Mouse (Mus musculus): ENCODE results near the gene Slc16a3. TPM values are rescaled to one million over a fixed set of nuclear protein-coding genes. Genes with fewer than 3 reads are reported as not detected.
A peak's percentile ranks its signal among the peaks of the same experiment; 100 is the strongest.

Gene Slc16a3
- polyA plus RNA-seq, 1 experiment from 2014 or later, result 24.1 TPM

- H3K27ac ChIP-seq (ENCODE audit: low read length), result no peak overlapping the region
- peaks cover 8% of the 10 kb centered on the region; the same call in 1 of the 2 replicates for H3K36me3 ChIP-seq (ENCODE audit: control insufficient read depth, insufficient read depth, low read length)
- no peak for ATAC-seq (ENCODE audit: insufficient number of reproducible peaks, insufficient read depth, low FRiP score, low read depth)
- H3K4me3 ChIP-seq (ENCODE audit: low read depth, low read length), result no peak overlapping the region
- H3K27me3 ChIP-seq (ENCODE audit: control insufficient read depth, insufficient read depth, low read length), result no peaks in the 10 kb centered on the region
- H3K4me2 ChIP-seq (replicated peaks; ENCODE audit: low read depth, low read length), result no peak overlapping the region
- no peaks in the 10 kb centered on the region for H3K9me3 ChIP-seq (ENCODE audit: control insufficient read depth, low read depth, low read length)
- no peaks in the 10 kb centered on the region for H3K4me1 ChIP-seq (ENCODE audit: control insufficient read depth, insufficient read depth, low read length)
- H3K9ac ChIP-seq (replicated peaks; ENCODE audit: low read depth, low read length), result no peak overlapping the region
- WGBS, result 90% methylated on average over 4 of the region's 4 CpGs
Observed at GRCm38 (mm10) chr11:120913796-120914195, 34.5 kb upstream of the Slc16a3 start.

- Histone ChIP-seq H3K27me3 (ENCODE audit: control insufficient read depth, insufficient read depth, low read length) (no peaks in the 10 kb centered on the region), H3K27ac (ENCODE audit: low read length) (no peak overlapping the region), H3K9ac (replicated peaks; ENCODE audit: low read depth, low read length) (no peak overlapping the region), H3K4me1 (ENCODE audit: control insufficient read depth, insufficient read depth, low read length) (no peaks in the 10 kb centered on the region), H3K36me3 (ENCODE audit: control insufficient read depth, insufficient read depth, low read length) (peaks cover 16% of the 10 kb centered on the region; the same call in 1 of the 2 replicates), H3K4me3 (ENCODE audit: low read depth, low read length) (no peak overlapping the region), H3K4me2 (replicated peaks; ENCODE audit: low read depth, low read length) (no peak overlapping the region), H3K9me3 (ENCODE audit: control insufficient read depth, low read depth, low read length) (no peaks in the 10 kb centered on the region)
- no peak for ATAC-seq (ENCODE audit: insufficient number of reproducible peaks, insufficient read depth, low FRiP score, low read depth)
- WGBS, result 74% methylated on average over 3 of the region's 3 CpGs
Observed at GRCm38 (mm10) chr11:120916477-120916876, 31.8 kb upstream of the Slc16a3 start.

GRCm38 (mm10) chr11:120917756-120918155 is 30.5 kb upstream of the Slc16a3 start:
- Histone ChIP-seq H3K4me3 (ENCODE audit: low read depth, low read length) (no peak overlapping the region), H3K4me2 (replicated peaks; ENCODE audit: low read depth, low read length) (no peak overlapping the region), H3K9me3 (ENCODE audit: control insufficient read depth, low read depth, low read length) (no peaks in the 10 kb centered on the region), H3K27me3 (ENCODE audit: control insufficient read depth, insufficient read depth, low read length) (no peaks in the 10 kb centered on the region), H3K27ac (ENCODE audit: low read length) (no peak overlapping the region), H3K9ac (replicated peaks; ENCODE audit: low read depth, low read length) (no peak overlapping the region), H3K36me3 (ENCODE audit: control insufficient read depth, insufficient read depth, low read length) (peaks cover 20% of the 10 kb centered on the region; the same call in 1 of the 2 replicates), H3K4me1 (ENCODE audit: control insufficient read depth, insufficient read depth, low read length) (no peaks in the 10 kb centered on the region)
- 98% methylated on average over 5 of the region's 5 CpGs for WGBS
- no peak for ATAC-seq (ENCODE audit: insufficient number of reproducible peaks, insufficient read depth, low FRiP score, low read depth)

GRCm38 (mm10) chr11:120922528-120922927 is 25.8 kb upstream of the Slc16a3 start:
- Histone ChIP-seq H3K4me1 (ENCODE audit: control insufficient read depth, insufficient read depth, low read length) (no peaks in the 10 kb centered on the region), H3K36me3 (ENCODE audit: control insufficient read depth, insufficient read depth, low read length) (peaks cover 18% of the 10 kb centered on the region; the same call in 1 of the 2 replicates), H3K4me3 (ENCODE audit: low read depth, low read length) (no peak overlapping the region), H3K9me3 (ENCODE audit: control insufficient read depth, low read depth, low read length) (no peaks in the 10 kb centered on the region), H3K9ac (replicated peaks; ENCODE audit: low read depth, low read length) (no peak overlapping the region), H3K27me3 (ENCODE audit: control insufficient read depth, insufficient read depth, low read length) (no peaks in the 10 kb centered on the region), H3K4me2 (replicated peaks; ENCODE audit: low read depth, low read length) (no peak overlapping the region), H3K27ac (ENCODE audit: low read length) (no peak overlapping the region)
- no peak for ATAC-seq (ENCODE audit: insufficient number of reproducible peaks, insufficient read depth, low FRiP score, low read depth)
- 86% methylated on average over 3 of the region's 3 CpGs for WGBS

- H3K9ac ChIP-seq (replicated peaks; ENCODE audit: low read depth, low read length), result no peak overlapping the region
- no peak for ATAC-seq (ENCODE audit: insufficient number of reproducible peaks, insufficient read depth, low FRiP score, low read depth)
- H3K4me3 ChIP-seq (ENCODE audit: low read depth, low read length), result no peak overlapping the region
- H3K27ac ChIP-seq (ENCODE audit: low read length), result no peak overlapping the region
- peaks cover 4% of the 10 kb centered on the region; the same call in 1 of the 2 replicates for H3K4me1 ChIP-seq (ENCODE audit: control insufficient read depth, insufficient read depth, low read length)
- no peaks in the 10 kb centered on the region for H3K27me3 ChIP-seq (ENCODE audit: control insufficient read depth, insufficient read depth, low read length)
- H3K9me3 ChIP-seq (ENCODE audit: control insufficient read depth, low read depth, low read length), result peaks cover 4% of the 10 kb centered on the region; the same call in 1 of the 2 replicates
- 81% methylated on average over 4 of the region's 4 CpGs for WGBS
- H3K36me3 ChIP-seq (ENCODE audit: control insufficient read depth, insufficient read depth, low read length), result no peaks in the 10 kb centered on the region
- H3K4me2 ChIP-seq (replicated peaks; ENCODE audit: low read depth, low read length), result no peak overlapping the region
Observed at GRCm38 (mm10) chr11:120928468-120928867, 19.8 kb upstream of the Slc16a3 start.

- no peak overlapping the region for H3K27ac ChIP-seq (ENCODE audit: low read length)
- peaks cover 4% of the 10 kb centered on the region; the same call in 1 of the 2 replicates for H3K9me3 ChIP-seq (ENCODE audit: control insufficient read depth, low read depth, low read length)
- no peaks in the 10 kb centered on the region for H3K27me3 ChIP-seq (ENCODE audit: control insufficient read depth, insufficient read depth, low read length)
- no peaks in the 10 kb centered on the region for H3K36me3 ChIP-seq (ENCODE audit: control insufficient read depth, insufficient read depth, low read length)
- 89% methylated on average over 4 of the region's 4 CpGs for WGBS
- H3K4me2 ChIP-seq (replicated peaks; ENCODE audit: low read depth, low read length), result no peak overlapping the region
- peaks cover 4% of the 10 kb centered on the region; the same call in 1 of the 2 replicates for H3K4me1 ChIP-seq (ENCODE audit: control insufficient read depth, insufficient read depth, low read length)
- ATAC-seq (ENCODE audit: insufficient number of reproducible peaks, insufficient read depth, low FRiP score, low read depth), result no peak
- no peak overlapping the region for H3K4me3 ChIP-seq (ENCODE audit: low read depth, low read length)
- H3K9ac ChIP-seq (replicated peaks; ENCODE audit: low read depth, low read length), result no peak overlapping the region
Observed at GRCm38 (mm10) chr11:120931479-120931878, 16.8 kb upstream of the Slc16a3 start.

GRCm38 (mm10) chr11:120932564-120933398 is 15.5 kb upstream of the Slc16a3 start, which contains the start of gene Ccdc57:
Gene Ccdc57 (minus strand): TSS chr11:120932872.
- peak within 1 kb of the TSS; percentile 69 for H3K4me3 ChIP-seq (ENCODE audit: low read depth, low read length)
- WGBS, result 10% methylated on average over 44 of the region's 44 CpGs
- no peaks in the 10 kb centered on the region for H3K36me3 ChIP-seq (ENCODE audit: control insufficient read depth, insufficient read depth, low read length)
- H3K9me3 ChIP-seq (ENCODE audit: control insufficient read depth, low read depth, low read length), result peaks cover 4% of the 10 kb centered on the region; the same call in 1 of the 2 replicates
- no peaks in the 10 kb centered on the region for H3K27me3 ChIP-seq (ENCODE audit: control insufficient read depth, insufficient read depth, low read length)
- H3K4me2 ChIP-seq (replicated peaks; ENCODE audit: low read depth, low read length), result peak within 1 kb of the TSS; percentile 79
- H3K9ac ChIP-seq (replicated peaks; ENCODE audit: low read depth, low read length), result peak within 1 kb of the TSS; percentile 66
- H3K4me1 ChIP-seq (ENCODE audit: control insufficient read depth, insufficient read depth, low read length), result peaks cover 4% of the 10 kb centered on the region; the same call in 1 of the 2 replicates
- peak; percentile 90 for ATAC-seq (ENCODE audit: insufficient number of reproducible peaks, insufficient read depth, low FRiP score, low read depth)
- H3K27ac ChIP-seq (ENCODE audit: low read length), result no peak within 1 kb of the TSS

- H3K4me1 ChIP-seq (ENCODE audit: control insufficient read depth, insufficient read depth, low read length), result peaks cover 3% of the 10 kb centered on the region; the same call in 1 of the 2 replicates
- no peak; the same call in 1 of the 2 replicates for ATAC-seq (ENCODE audit: insufficient number of reproducible peaks, insufficient read depth, low FRiP score, low read depth)
- no peak overlapping the region for H3K4me3 ChIP-seq (ENCODE audit: low read depth, low read length)
- H3K4me2 ChIP-seq (replicated peaks; ENCODE audit: low read depth, low read length), result no peak overlapping the region
- H3K9ac ChIP-seq (replicated peaks; ENCODE audit: low read depth, low read length), result no peak overlapping the region
- no peaks in the 10 kb centered on the region for H3K36me3 ChIP-seq (ENCODE audit: control insufficient read depth, insufficient read depth, low read length)
- 97% methylated on average over 1 of the region's 1 CpGs for WGBS
- H3K9me3 ChIP-seq (ENCODE audit: control insufficient read depth, low read depth, low read length), result no peaks in the 10 kb centered on the region
- no peak overlapping the region for H3K27ac ChIP-seq (ENCODE audit: low read length)
- no peaks in the 10 kb centered on the region for H3K27me3 ChIP-seq (ENCODE audit: control insufficient read depth, insufficient read depth, low read length)
Observed at GRCm38 (mm10) chr11:120937976-120938375, 10.3 kb upstream of the Slc16a3 start.

Measured in stomach, embryonic 14.5 days (tissue).